Mouse (Mus musculus): Measurements from ENCODE around the gene Phyhipl. TPM values are rescaled to one million over a fixed set of nuclear protein-coding genes. Genes with fewer than 3 reads are reported as not detected.

The Phyhipl gene
- not detected in 2 replicates for total RNA-seq (2023)

GRCm38 (mm10) chr10:70655828-70656227, at the start of gene Phyhipl:
TSS of gene Phyhipl (minus strand) at chr10:70655965.

Other genes starting within 250 kb of the Phyhipl start
- gene Fam13c, start 215.5 kb downstream of the Phyhipl start, total RNA-seq (2023) = not detected in 2 replicates

Measured in neutrophil, adult 65 days (primary cell).